Mouse (Mus musculus) liver, postnatal 0 days (tissue): ENCODE results near the gene Dynll2. TPM values are rescaled to one million over a fixed set of nuclear protein-coding genes. Genes with fewer than 3 reads are reported as not detected.

Experiments
- ATAC-seq: fragments of 200-750 bp; cut with Nextera tagmentation; 2 replicates; pipeline ENCODE4 v1.8.0; 2017; ENCODE audit warnings: mild to moderate bottlenecking, moderate library complexity
- DNase-seq: peaks from one replicate; pipeline ENCODE4 v3.0.0-alpha.2; 2016
- H3K27ac ChIP-seq: fragments of 300-500 bp; sonication (generic); 2 replicates; pipeline ENCODE4 v1.5.1; 2014; ENCODE audit warnings: antibody characterized with exemption, moderate library complexity, mild to moderate bottlenecking, low read depth
- H3K27me3 ChIP-seq: fragments of 300-500 bp; sonication (generic); 2 replicates; pipeline ENCODE4 v1.6.1; 2014; ENCODE audit warnings: low read length, control low read depth, mixed read lengths; ENCODE audit not compliant: insufficient read depth
- H3K36me3 ChIP-seq: fragments of 300-500 bp; sonication (generic); replicated peaks from 2 replicates; pipeline ENCODE4 v1.6.1; 2014; ENCODE audit warnings: mild to moderate bottlenecking, control low read depth, low read length, moderate library complexity, mixed read lengths; ENCODE audit not compliant: insufficient read depth
- H3K4me1 ChIP-seq: fragments of 300-500 bp; sonication (generic); 2 replicates; pipeline ENCODE4 v1.6.1; 2014; ENCODE audit warnings: antibody characterized with exemption, mild to moderate bottlenecking, control low read depth; ENCODE audit not compliant: insufficient read depth
- H3K4me2 ChIP-seq: fragments of 300-500 bp; sonication (generic); 2 replicates; pipeline ENCODE4 v1.6.1; 2014; ENCODE audit warnings: low read depth, mild to moderate bottlenecking, low read length, moderate library complexity, mixed read lengths
- H3K4me3 ChIP-seq: fragments of 300-500 bp; sonication (generic); 2 replicates; pipeline ENCODE4 v1.5.1; 2014; ENCODE audit warnings: low read depth, low read length
- H3K9ac ChIP-seq: fragments of 300-500 bp; sonication (generic); replicated peaks from 2 replicates; pipeline ENCODE4 v1.6.1; 2014; ENCODE audit warnings: mild to moderate bottlenecking, moderate library complexity
- H3K9me3 ChIP-seq: fragments of 300-500 bp; sonication (generic); 2 replicates; pipeline ENCODE4 v1.6.1; 2016; ENCODE audit warnings: mild to moderate bottlenecking, control low read depth, low read length, mixed read lengths
- CTCF ChIP-seq: sonication (generic); IDR thresholded peaks from 2 replicates; pipeline ENCODE4 v1.5.1; 2016; ENCODE audit warnings: antibody characterized with exemption, low read depth
- EP300 ChIP-seq: IDR thresholded peaks from 2 replicates; pipeline ENCODE4 v1.6.1; 2016; ENCODE audit warnings: antibody characterized with exemption, low read depth, mild to moderate bottlenecking
- WGBS: fragments of 180-500 bp; shearing (Covaris S2); extraction: QIAGEN DNeasy Blood & Tissue Kit; methylation state at CpG from one replicate; pipeline ENCODE4 v1.1.7; 2014; ENCODE audit not compliant: insufficient replicate concordance; 5-methylcytosine and 5-hydroxymethylcytosine counted together
- polyA plus RNA-seq: library from polyadenylated mRNA; unstranded; fragments of >200 nt; fragmentation: Nextera tagmentation; extraction: Ambion mirVana; gene quantifications from 2 replicates; pipeline ENCODE4 v1.2.1, GENCODE M21; 2015

The Dynll2 gene
- polyA plus RNA-seq, 1 experiment from 2014 or later = 10.5 TPM

GRCm38 (mm10) chr11:88012621-88013244 lies 25.4 kb upstream of the Dynll2 start:
- Histone ChIP-seq H3K4me2 (no peak overlapping the region), H3K4me1 (no peaks in the 10 kb centered on the region), H3K36me3 (no peaks in the 10 kb centered on the region), H3K27me3 (0 out of 2 replicates have a peak, but pooled peaks cover 6% of the 10 kb centered on the region), H3K4me3 (no peak overlapping the region), H3K9me3 (no peaks in the 10 kb centered on the region), H3K9ac (no peak overlapping the region), H3K27ac (no peak overlapping the region)
- WGBS = 69% methylated on average over 11 of the region's 11 CpGs
- no peak for TF ChIP-seq EP300
- DNase-seq (no peak), ATAC-seq (no peak)

- no peak for TF ChIP-seq CTCF
- no peak for TF ChIP-seq EP300
- ATAC-seq (no peak), DNase-seq (no peak)
- no peak overlapping the region for H3K4me2 ChIP-seq
- no peak overlapping the region for H3K27ac ChIP-seq
- WGBS = 79% methylated on average over 7 of the region's 7 CpGs
- H3K27me3 ChIP-seq = 0 out of 2 replicates have a peak, but pooled peaks cover 6% of the 10 kb centered on the region
- no peak overlapping the region for H3K4me3 ChIP-seq
- no peak overlapping the region for H3K9ac ChIP-seq
- H3K9me3 ChIP-seq = no peaks in the 10 kb centered on the region
- H3K36me3 ChIP-seq = no peaks in the 10 kb centered on the region
- H3K4me1 ChIP-seq = no peaks in the 10 kb centered on the region
Measured at GRCm38 (mm10) chr11:88011914-88012419, 24.6 kb upstream of the Dynll2 start.

GRCm38 (mm10) chr11:88011208-88011913 lies 24.0 kb upstream of the Dynll2 start:
- no peak for TF ChIP-seq CTCF
- TF ChIP-seq EP300 = no peak
- H3K27ac ChIP-seq = no peak overlapping the region
- WGBS = 73% methylated on average over 11 of the region's 11 CpGs
- H3K27me3 ChIP-seq = 0 out of 2 replicates have a peak, but pooled peaks cover 6% of the 10 kb centered on the region
- H3K4me2 ChIP-seq = no peak overlapping the region
- no peak overlapping the region for H3K9ac ChIP-seq
- no peaks in the 10 kb centered on the region for H3K4me1 ChIP-seq
- H3K36me3 ChIP-seq = no peaks in the 10 kb centered on the region
- no peak for ATAC-seq
- no peak for DNase-seq
- no peaks in the 10 kb centered on the region for H3K9me3 ChIP-seq
- no peak overlapping the region for H3K4me3 ChIP-seq

GRCm38 (mm10) chr11:88009542-88010190 lies 22.3 kb upstream of the Dynll2 start:
- H3K27ac ChIP-seq = no peak overlapping the region
- TF ChIP-seq CTCF (no peak), EP300 (no peak)
- H3K36me3 ChIP-seq = no peaks in the 10 kb centered on the region
- WGBS = 45% methylated on average over 16 of the region's 16 CpGs
- no peak overlapping the region for H3K4me3 ChIP-seq
- no peaks in the 10 kb centered on the region for H3K9me3 ChIP-seq
- no peaks in the 10 kb centered on the region for H3K4me1 ChIP-seq
- H3K9ac ChIP-seq = no peak overlapping the region; the same call in 1 of the 2 replicates
- 0 out of 2 replicates have a peak, but pooled peaks cover 6% of the 10 kb centered on the region for H3K27me3 ChIP-seq
- no peak overlapping the region for H3K4me2 ChIP-seq
- ATAC-seq = no peak
- DNase-seq = no peak

GRCm38 (mm10) chr11:88008641-88009040 lies 21.3 kb upstream of the Dynll2 start:
- Histone ChIP-seq H3K9me3 (no peaks in the 10 kb centered on the region), H3K4me3 (no peak overlapping the region), H3K27me3 (0 out of 2 replicates have a peak, but pooled peaks cover 6% of the 10 kb centered on the region), H3K9ac (no peak overlapping the region), H3K4me2 (no peak overlapping the region), H3K4me1 (no peaks in the 10 kb centered on the region), H3K27ac (no peak overlapping the region), H3K36me3 (no peaks in the 10 kb centered on the region)
- WGBS = 11% methylated on average over 1 of the region's 1 CpGs
- no peak for TF ChIP-seq EP300
- no peak for TF ChIP-seq CTCF
- no peak for ATAC-seq
- DNase-seq = no peak

- TF ChIP-seq EP300 = no peak
- no peak for TF ChIP-seq CTCF
- H3K9ac ChIP-seq = no peak overlapping the region
- no peak for DNase-seq
- H3K4me1 ChIP-seq = no peaks in the 10 kb centered on the region
- H3K27ac ChIP-seq = no peak overlapping the region
- no peak overlapping the region for H3K4me2 ChIP-seq
- no peak for ATAC-seq
- no peaks in the 10 kb centered on the region for H3K36me3 ChIP-seq
- 46% methylated on average over 2 of the region's 2 CpGs for WGBS
- H3K4me3 ChIP-seq = no peak overlapping the region
- no peaks in the 10 kb centered on the region for H3K27me3 ChIP-seq
- no peaks in the 10 kb centered on the region for H3K9me3 ChIP-seq
Measured at GRCm38 (mm10) chr11:88004123-88004522, 16.8 kb upstream of the Dynll2 start.
